Mouse (Mus musculus) olfactory bulb, adult 2 months (tissue): Measurements from ENCODE around the gene Snx11.

Experiments used
- CTCF ChIP-seq: fragments of 200-500 bp; IDR thresholded peaks from 2 replicates; pipeline ENCODE4 v1.5.1; 2012; ENCODE audit warnings: low read depth, mild to moderate bottlenecking, low read length, moderate library complexity; ENCODE audit not compliant: insufficient read depth
- POLR2A ChIP-seq: fragments of 200-500 bp; IDR thresholded peaks from 2 replicates; pipeline ENCODE4 v1.6.1; 2012; ENCODE audit warnings: mild to moderate bottlenecking, low read depth, low read length, moderate library complexity; ENCODE audit not compliant: insufficient read depth

GRCm38 (mm10) chr11:96813455-96813854 lies 36.1 kb upstream of the Snx11 start:
- no peak for TF ChIP-seq CTCF
- TF ChIP-seq POLR2A: no peak
